16 mouse cellular contexts compared by ENCODE assay signal in the genomic region with DNA sequence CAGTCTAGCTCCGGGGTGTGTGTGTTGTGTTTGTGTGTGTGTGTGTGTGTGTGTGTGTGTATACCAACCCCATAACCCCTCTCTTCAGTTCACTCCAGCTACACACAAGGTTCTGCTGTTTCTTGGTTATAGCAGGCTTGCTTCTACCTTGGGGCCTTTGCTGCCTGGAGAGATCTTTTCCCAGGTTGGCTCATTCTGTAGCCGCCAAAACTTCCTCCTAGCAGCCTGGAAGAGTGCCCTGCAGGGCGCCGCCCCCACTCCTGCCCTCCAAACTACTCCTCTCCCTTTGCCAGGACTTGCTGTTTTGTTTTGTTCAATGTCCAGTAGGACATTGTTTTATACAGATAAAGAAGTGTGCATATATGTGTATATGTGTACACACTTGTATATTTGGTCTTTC. TPM values are rescaled to one million over a fixed set of nuclear protein-coding genes. Genes with fewer than 3 reads are reported as not detected.
A peak's percentile ranks its signal among the peaks of the same experiment; 100 is the strongest.
DNase-seq lines count a peak whose midpoint lies in the region; ATAC-seq lines count a peak whose summit lies in the region.
"Had no signal": no experiment of that assay in that cellular context is flagged by ENCODE, and none has a peak within 500 bp of the region (broad histone marks: within the 10 kb centered on the region; RNA-seq: fewer than 3 reads in every experiment).

No protein-coding gene starts in this region.

- H3K4me3 ChIP-seq in liver, embryonic 13.5 days (replicated peaks): no peak overlapping the region
- H3K4me3 ChIP-seq in liver, embryonic 12.5 days: no peak overlapping the region
- H3K4me3 ChIP-seq in intestine, embryonic 16.5 days (ENCODE audit: low read length): no peak overlapping the region
- H3K4me3 ChIP-seq in liver, embryonic 16.5 days (ENCODE audit: low read depth, low read length): peak overlapping the region; percentile 48
- H3K4me3 ChIP-seq: embryonic facial prominence, embryonic 15.5 days; forebrain, embryonic 13.5 days; neural tube, embryonic 13.5 days had no signal

- H3K9me3 ChIP-seq in liver, embryonic 13.5 days (replicated peaks): no peaks in the 10 kb centered on the region
- H3K9me3 ChIP-seq in liver, embryonic 12.5 days (replicated peaks): no peaks in the 10 kb centered on the region
- no peaks in the 10 kb centered on the region for H3K9me3 ChIP-seq in intestine, embryonic 16.5 days (ENCODE audit: control insufficient read depth, low read length)
- no peaks in the 10 kb centered on the region for H3K9me3 ChIP-seq in liver, embryonic 16.5 days (replicated peaks; ENCODE audit: control insufficient read depth, low read length)
- H3K9me3 ChIP-seq: embryonic facial prominence, embryonic 15.5 days; forebrain, embryonic 13.5 days; neural tube, embryonic 13.5 days had no signal

- H3K36me3 ChIP-seq in liver, embryonic 13.5 days: no peaks in the 10 kb centered on the region
- H3K36me3 ChIP-seq in liver, embryonic 12.5 days: no peaks in the 10 kb centered on the region
- no peaks in the 10 kb centered on the region for H3K36me3 ChIP-seq in intestine, embryonic 16.5 days (ENCODE audit: control insufficient read depth, insufficient read depth, low read length)
- H3K36me3 ChIP-seq in liver, embryonic 16.5 days (ENCODE audit: control insufficient read depth, insufficient read depth): no peaks in the 10 kb centered on the region
- H3K36me3 ChIP-seq: embryonic facial prominence, embryonic 15.5 days; neural tube, embryonic 13.5 days had no signal

- H3K4me2 ChIP-seq in liver, embryonic 13.5 days: peak overlapping the region; percentile 29
- no peak overlapping the region for H3K4me2 ChIP-seq in liver, embryonic 12.5 days
- H3K4me2 ChIP-seq in intestine, embryonic 16.5 days (ENCODE audit: low read depth, low read length): peak overlapping the region; percentile 23; the same call in 1 of the 2 replicates
- H3K4me2 ChIP-seq in liver, embryonic 16.5 days (ENCODE audit: low read depth, low read length): peak overlapping the region; percentile 42
- H3K4me2 ChIP-seq: embryonic facial prominence, embryonic 15.5 days; forebrain, embryonic 13.5 days; neural tube, embryonic 13.5 days had no signal

- ATAC-seq in liver, embryonic 13.5 days (ENCODE audit: low read depth): no peak
- no peak for ATAC-seq in liver, embryonic 12.5 days
- no peak for ATAC-seq in intestine, embryonic 16.5 days
- no peak for ATAC-seq in liver, embryonic 16.5 days (ENCODE audit: low read depth)
- no peak for ATAC-seq in cerebellum, adult (ENCODE audit: insufficient number of reproducible peaks, low FRiP score, low TSS enrichment)
- ATAC-seq: forebrain, embryonic 13.5 days; hindbrain, postnatal 0 days had no signal

- WGBS in liver, embryonic 13.5 days (ENCODE audit: insufficient replicate concordance): 68% methylated on average over 4 of the region's 4 CpGs
- 68% methylated on average over 4 of the region's 4 CpGs for WGBS in liver, embryonic 12.5 days (ENCODE audit: insufficient replicate concordance)
- 70% methylated on average over 4 of the region's 4 CpGs for WGBS in intestine, embryonic 16.5 days
- 59% methylated on average over 4 of the region's 4 CpGs for WGBS in liver, embryonic 16.5 days (ENCODE audit: insufficient replicate concordance)

- no peak overlapping the region for H3K9ac ChIP-seq in liver, embryonic 13.5 days
- no peak overlapping the region for H3K9ac ChIP-seq in liver, embryonic 12.5 days
- H3K9ac ChIP-seq in intestine, embryonic 16.5 days (ENCODE audit: low read depth, low read length): no peak overlapping the region
- no peak overlapping the region for H3K9ac ChIP-seq in liver, embryonic 16.5 days (ENCODE audit: low read depth, low read length)
- H3K9ac ChIP-seq: embryonic facial prominence, embryonic 15.5 days; forebrain, embryonic 13.5 days; neural tube, embryonic 13.5 days had no signal

- no peak overlapping the region for H3K27ac ChIP-seq in liver, embryonic 13.5 days
- no peak overlapping the region for H3K27ac ChIP-seq in liver, embryonic 12.5 days
- peak overlapping the region; percentile 44 for H3K27ac ChIP-seq in intestine, embryonic 16.5 days (ENCODE audit: low read length)
- H3K27ac ChIP-seq in liver, embryonic 16.5 days (ENCODE audit: low read length): no peak overlapping the region
- H3K27ac ChIP-seq: embryonic facial prominence, embryonic 15.5 days; forebrain, embryonic 13.5 days; hindbrain, postnatal 0 days; macrophage; neural tube, embryonic 13.5 days had no signal

- no peak for DNase-seq in liver, embryonic 13.5 days
- DNase-seq in kidney, postnatal 10 days: peak; percentile 39
- DNase-seq in left cerebral cortex, adult 11 months (ENCODE audit: low spot score): no peak
- no peak for DNase-seq in cerebellum, adult 11-12 months
- DNase-seq: adrenal gland, postnatal 36 days; heart, postnatal 36 days; left cerebral cortex, postnatal 4 days had no signal

- H3K4me1 ChIP-seq in liver, embryonic 13.5 days (replicated peaks): peaks cover 6% of the 10 kb centered on the region
- peaks cover 4% of the 10 kb centered on the region; the same call in 1 of the 2 replicates for H3K4me1 ChIP-seq in liver, embryonic 12.5 days
- H3K4me1 ChIP-seq in intestine, embryonic 16.5 days (ENCODE audit: control insufficient read depth, insufficient read depth, low read length): peaks cover 10% of the 10 kb centered on the region; the same call in 1 of the 2 replicates
- H3K4me1 ChIP-seq in liver, embryonic 16.5 days (ENCODE audit: control insufficient read depth, low read depth, low read length): peaks cover 4% of the 10 kb centered on the region; the same call in 1 of the 2 replicates
- H3K4me1 ChIP-seq: embryonic facial prominence, embryonic 15.5 days; forebrain, embryonic 13.5 days; neural tube, embryonic 13.5 days had no signal

- H3K27me3 ChIP-seq in liver, embryonic 13.5 days: no peaks in the 10 kb centered on the region
- no peaks in the 10 kb centered on the region for H3K27me3 ChIP-seq in liver, embryonic 12.5 days (replicated peaks)
- no peaks in the 10 kb centered on the region for H3K27me3 ChIP-seq in intestine, embryonic 16.5 days (replicated peaks; ENCODE audit: control insufficient read depth, insufficient read depth, low read length)
- H3K27me3 ChIP-seq in liver, embryonic 16.5 days (ENCODE audit: control insufficient read depth, insufficient read depth, low read depth, low read length): no peaks in the 10 kb centered on the region
- H3K27me3 ChIP-seq: embryonic facial prominence, embryonic 15.5 days; forebrain, embryonic 13.5 days; neural tube, embryonic 13.5 days had no signal

RNA-seq across cellular contexts. Expression of gene Map3k13, which starts 33.4 kb away (rescaled TPM):
- 0.35 TPM in 2 replicates for polyA plus RNA-seq in liver, embryonic 13.5 days (2015; fragmentation: Nextera tagmentation; extraction: Ambion mirVana)
- polyA plus RNA-seq in liver, embryonic 12.5 days (2016; fragmentation: Nextera tagmentation; extraction: Ambion mirVana): 0.35 and 0.41 TPM in 2 replicates
- polyA plus RNA-seq in intestine, embryonic 16.5 days (2015; fragmentation: Nextera tagmentation; extraction: Ambion mirVana): 2.2 and 2.8 TPM in 2 replicates
- polyA plus RNA-seq in liver, embryonic 16.5 days (2015; fragmentation: Nextera tagmentation; extraction: Ambion mirVana): 0.68 and 0.72 TPM in 2 replicates

RNA-seq across cellular contexts. Expression of gene Ehhadh, which starts 40.0 kb away (rescaled TPM):
- 5.9 and 6.4 TPM in 2 replicates for polyA plus RNA-seq in liver, embryonic 13.5 days (2015; fragmentation: Nextera tagmentation; extraction: Ambion mirVana)
- polyA plus RNA-seq in liver, embryonic 12.5 days (2016; fragmentation: Nextera tagmentation; extraction: Ambion mirVana): 5.0 TPM in 2 replicates
- 20.2 and 25.9 TPM in 2 replicates for polyA plus RNA-seq in intestine, embryonic 16.5 days (2015; fragmentation: Nextera tagmentation; extraction: Ambion mirVana)
- 12.5 and 14.6 TPM in 2 replicates for polyA plus RNA-seq in liver, embryonic 16.5 days (2015; fragmentation: Nextera tagmentation; extraction: Ambion mirVana)
